Mouse (Mus musculus) liver, postnatal 0 days (tissue): ENCODE results near the gene Enpp5.

ENCODE experiments used
- CTCF ChIP-seq: sonication (generic); IDR thresholded peaks from 2 replicates; pipeline ENCODE4 v1.5.1; 2016; ENCODE audit warnings: antibody characterized with exemption, low read depth
- EP300 ChIP-seq: IDR thresholded peaks from 2 replicates; pipeline ENCODE4 v1.6.1; 2016; ENCODE audit warnings: antibody characterized with exemption, low read depth, mild to moderate bottlenecking

DNA sequence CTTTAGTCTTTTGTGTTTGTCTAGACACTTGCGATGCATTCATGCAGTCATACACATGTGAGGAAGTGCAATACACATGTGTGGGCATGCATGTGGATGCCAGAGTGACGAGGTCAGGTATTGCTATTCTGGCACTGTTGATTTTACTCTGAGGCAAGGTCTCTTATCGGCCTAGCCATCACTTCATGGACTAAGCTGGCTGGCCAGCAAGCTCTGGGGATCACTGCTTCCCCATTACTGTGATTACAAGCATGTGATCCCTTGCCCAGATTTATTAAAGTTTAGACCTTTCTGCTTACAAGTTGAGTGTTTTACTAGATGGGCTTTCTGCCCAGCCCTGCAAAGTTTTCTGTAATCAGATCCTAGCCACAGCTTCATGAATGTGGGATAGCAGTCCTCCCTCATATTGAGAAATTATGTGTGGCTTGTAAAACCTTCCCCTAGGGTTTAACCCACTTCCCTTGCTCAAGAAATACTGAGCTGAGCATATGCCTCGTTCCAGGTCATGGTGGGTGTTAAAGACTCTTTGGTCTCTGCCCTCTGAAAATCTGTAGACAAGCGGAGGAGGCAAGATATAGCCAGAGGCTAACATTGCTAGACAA lies 17.2 kb upstream of the Enpp5 start:
- TF ChIP-seq EP300 (no peak), CTCF (no peak)
